Mouse (Mus musculus) layer of hippocampus, adult 2 months (tissue): ENCODE results near the gene Rb1. TPM values are rescaled to one million over a fixed set of nuclear protein-coding genes. Genes with fewer than 3 reads are reported as not detected.

Experiments used
- DNase-seq, 2 experiments: peaks; one replicate each; pipeline ENCODE4 v3.0.0; 2022; ENCODE audit warnings: low spot score in 2 of 2
- H3K27ac ChIP-seq: fragments of 200-600 bp; 2 replicates; pipeline ENCODE4 v1.8.1; 2022
- H3K4me3 ChIP-seq: fragments of 200-600 bp; 2 replicates; pipeline ENCODE4 v1.8.1; 2022; ENCODE audit warnings: mild to moderate bottlenecking
- CTCF ChIP-seq: fragments of 200-600 bp; conservative IDR thresholded peaks from 2 replicates; pipeline ENCODE4 v1.8.1; 2022; ENCODE audit warnings: antibody characterized with exemption, mild to moderate bottlenecking, moderate library complexity
- total RNA-seq, 2 experiments: library from RNA; stranded (reverse); gene quantifications; 2 replicates each; pipeline ENCODE4 v1.2.3; 2021

Rb1 gene
- total RNA-seq, 2 experiments from 2014 or later, result 32.0 to 40.5 TPM

DNA sequence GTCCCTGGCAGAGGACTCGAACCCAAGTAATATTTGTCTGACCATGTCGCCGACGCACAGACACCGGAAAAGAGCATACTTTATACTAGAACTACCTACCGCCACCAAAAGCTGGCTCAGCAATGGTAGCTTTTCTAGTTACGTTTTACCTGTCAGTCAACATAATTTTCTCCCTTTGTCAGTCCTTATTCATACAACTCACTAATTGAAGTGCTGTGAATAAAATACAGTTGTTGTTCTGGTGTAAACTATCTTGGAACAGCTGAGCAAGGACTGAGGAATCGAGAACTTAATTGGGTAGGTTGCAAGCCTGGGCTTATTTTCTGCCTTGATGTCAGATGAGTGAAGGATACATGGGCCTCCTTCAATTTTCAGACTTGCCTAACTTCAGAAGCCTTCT, 889 bp upstream of the Rb1 start:
- Histone ChIP-seq H3K4me3 (peak overlapping the region; percentile 88), H3K27ac (peak overlapping the region; percentile 95)
- DNase-seq, result no peak
- no peak for TF ChIP-seq CTCF

- TF ChIP-seq CTCF, result no peak
- peak overlapping the region; percentile 95 for H3K27ac ChIP-seq
- peak in 1 of 2 experiments; percentile 35 for DNase-seq
- peak overlapping the region; percentile 88 for H3K4me3 ChIP-seq
Measured at GRCm38 (mm10) chr14:73324634-73325455, 777 bp downstream of the Rb1 start.

DNA sequence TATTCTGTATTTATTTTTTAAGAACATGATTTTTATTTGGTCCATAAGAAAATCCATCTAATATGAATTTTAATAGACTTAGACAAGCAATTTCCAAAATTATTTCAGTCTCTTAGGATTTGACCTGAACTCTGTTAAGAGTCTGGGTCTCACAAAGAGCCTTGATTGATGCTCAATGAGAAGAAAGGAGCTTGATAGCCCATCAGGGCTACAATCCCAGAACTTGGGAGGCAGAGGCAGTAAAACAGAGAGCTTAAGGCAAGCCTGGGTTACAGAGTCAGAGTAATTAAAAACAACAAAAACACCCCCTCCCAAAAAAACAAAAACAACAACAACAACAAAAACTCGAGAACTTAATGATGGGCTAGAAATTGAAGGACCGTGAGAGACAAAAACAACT, 1.7 kb downstream of the Rb1 start:
- Histone ChIP-seq H3K4me3 (peak overlapping the region; percentile 88; the same call in 1 of the 2 replicates), H3K27ac (0 out of 2 replicates have a peak overlapping the region, but pooled peaks have one; percentile 95)
- no peak for TF ChIP-seq CTCF
- no peak for DNase-seq

DNA sequence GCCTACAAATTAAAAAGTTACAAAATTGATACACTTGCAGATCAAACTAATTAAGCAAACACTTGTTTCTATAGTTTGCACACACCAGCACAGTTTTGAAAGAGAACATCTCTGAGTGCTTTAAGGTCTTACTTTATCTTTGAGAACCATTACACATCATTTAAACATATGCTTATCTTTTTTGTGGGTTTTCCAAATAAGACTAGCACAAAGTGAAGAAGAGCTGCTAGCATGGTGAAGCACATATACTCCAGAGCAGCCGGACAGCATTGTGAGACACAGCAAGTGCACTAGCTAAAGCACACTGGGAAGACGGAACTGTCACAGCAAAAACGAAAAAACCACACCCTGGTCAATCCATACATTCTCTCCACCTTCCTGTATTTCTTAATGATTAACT, 3.5 kb downstream of the Rb1 start:
- TF ChIP-seq CTCF, result no peak
- DNase-seq, result no peak
- no peak overlapping the region for H3K4me3 ChIP-seq
- H3K27ac ChIP-seq, result no peak overlapping the region

- DNase-seq, result no peak
- Histone ChIP-seq H3K4me3 (no peak overlapping the region), H3K27ac (no peak overlapping the region)
- no peak for TF ChIP-seq CTCF
Measured at GRCm38 (mm10) chr14:73316933-73317332, 8.7 kb downstream of the Rb1 start.

- no peak overlapping the region for H3K4me3 ChIP-seq
- peak overlapping the region; percentile 20; the same call in 1 of the 2 replicates for H3K27ac ChIP-seq
- TF ChIP-seq CTCF, result no peak
- no peak for DNase-seq
Measured at GRCm38 (mm10) chr14:73313864-73314263, 11.8 kb downstream of the Rb1 start.

DNA sequence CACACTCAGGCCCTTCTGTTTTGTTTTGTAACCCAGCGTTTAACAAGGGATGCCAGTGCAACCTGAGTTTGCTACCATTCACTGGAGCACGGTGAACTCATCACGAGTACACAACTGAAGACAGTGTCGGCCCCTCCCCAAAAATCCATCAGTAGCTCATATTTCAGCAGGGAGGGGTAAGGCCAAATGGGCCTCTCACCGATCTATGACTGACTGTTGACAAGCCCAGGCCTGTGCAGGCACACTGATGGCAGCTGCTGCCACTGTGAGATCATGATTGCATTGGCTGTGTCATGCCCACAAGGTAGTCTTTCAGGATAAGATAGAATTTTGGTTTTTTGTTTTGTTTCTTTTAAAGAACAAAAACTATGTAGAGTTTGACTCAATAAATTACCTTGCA, 12.2 kb downstream of the Rb1 start:
- DNase-seq, result no peak
- H3K27ac ChIP-seq, result peak overlapping the region; percentile 20; the same call in 1 of the 2 replicates
- no peak for TF ChIP-seq CTCF
- no peak overlapping the region for H3K4me3 ChIP-seq

- DNase-seq, result no peak
- Histone ChIP-seq H3K27ac (no peak overlapping the region), H3K4me3 (no peak overlapping the region)
- TF ChIP-seq CTCF, result no peak
Measured at GRCm38 (mm10) chr14:73312909-73313308, 12.7 kb downstream of the Rb1 start.

DNA sequence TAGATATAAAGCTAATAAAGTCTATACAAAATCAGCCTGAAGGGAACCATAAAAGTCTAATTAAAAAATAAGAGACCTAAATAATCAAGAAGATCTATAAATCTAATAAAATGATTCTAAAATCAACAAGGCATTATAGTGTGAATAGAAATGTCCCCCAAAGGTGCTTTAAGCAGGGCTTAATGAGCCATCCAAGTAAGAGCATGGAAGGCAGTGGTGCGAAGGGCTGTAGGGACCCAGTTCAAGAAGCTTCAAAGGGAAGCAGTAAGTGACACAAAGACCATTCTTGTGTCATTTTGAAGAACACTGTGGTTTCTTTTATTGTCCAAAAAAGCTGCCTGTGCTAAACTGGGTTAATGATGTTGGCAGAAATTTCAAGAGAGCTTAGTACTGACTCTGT, 18.1 kb downstream of the Rb1 start:
- TF ChIP-seq CTCF, result no peak

GRCm38 (mm10) chr14:73303193-73303592, 22.4 kb downstream of the Rb1 start:
- DNase-seq, result peak; percentile 46 to 67
- Histone ChIP-seq H3K4me3 (no peak overlapping the region), H3K27ac (no peak overlapping the region)
- peak; percentile 93 for TF ChIP-seq CTCF

More for the DNA sequence above, 18.1 kb downstream of the Rb1 start:
- H3K4me3 ChIP-seq, result no peak overlapping the region
- no peak for DNase-seq
- H3K27ac ChIP-seq, result peak overlapping the region; percentile 20; the same call in 1 of the 2 replicates

DNA sequence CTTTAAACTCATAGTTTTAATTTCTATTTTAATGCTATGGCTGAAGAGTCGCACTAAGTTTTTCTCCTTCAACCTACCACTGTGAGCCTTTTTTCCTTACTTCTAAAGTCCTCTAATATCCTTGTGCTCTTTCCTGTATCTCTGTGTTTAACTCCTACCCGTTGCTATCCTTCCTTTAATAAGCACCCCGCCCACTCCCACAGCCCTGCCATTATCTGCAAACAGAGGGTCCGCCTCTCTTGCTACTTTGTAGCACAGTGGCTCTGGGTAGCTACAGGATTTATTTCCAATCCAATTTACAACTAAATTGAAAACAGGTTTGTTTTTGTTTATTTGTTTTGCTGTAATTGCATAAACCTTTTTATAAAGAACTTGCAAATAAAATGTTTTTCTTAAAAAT, 23.8 kb downstream of the Rb1 start:
- TF ChIP-seq CTCF, result no peak
- no peak for DNase-seq
- no peak overlapping the region for H3K27ac ChIP-seq
- no peak overlapping the region for H3K4me3 ChIP-seq

DNA sequence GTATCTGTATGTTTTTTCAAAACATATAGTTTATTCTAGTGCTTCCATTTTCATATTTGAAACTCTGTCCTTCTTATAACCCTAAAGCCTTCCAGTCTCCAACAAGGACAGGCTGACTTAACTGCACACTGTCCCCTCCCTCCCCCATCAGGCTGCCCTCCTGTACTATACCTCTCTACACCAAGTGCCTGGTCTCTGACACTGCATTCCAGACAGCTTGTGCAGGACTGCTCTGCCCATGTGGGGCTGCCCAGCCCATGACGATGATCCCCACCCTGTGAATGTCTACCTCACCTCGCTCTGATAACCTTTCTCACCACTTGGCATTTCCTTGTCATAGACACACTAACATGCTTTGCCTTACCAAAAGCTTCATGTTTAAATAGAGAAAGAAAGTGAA, 30.1 kb downstream of the Rb1 start:
- no peak for DNase-seq
- TF ChIP-seq CTCF, result no peak
- no peak overlapping the region for H3K4me3 ChIP-seq
- no peak overlapping the region for H3K27ac ChIP-seq

DNA sequence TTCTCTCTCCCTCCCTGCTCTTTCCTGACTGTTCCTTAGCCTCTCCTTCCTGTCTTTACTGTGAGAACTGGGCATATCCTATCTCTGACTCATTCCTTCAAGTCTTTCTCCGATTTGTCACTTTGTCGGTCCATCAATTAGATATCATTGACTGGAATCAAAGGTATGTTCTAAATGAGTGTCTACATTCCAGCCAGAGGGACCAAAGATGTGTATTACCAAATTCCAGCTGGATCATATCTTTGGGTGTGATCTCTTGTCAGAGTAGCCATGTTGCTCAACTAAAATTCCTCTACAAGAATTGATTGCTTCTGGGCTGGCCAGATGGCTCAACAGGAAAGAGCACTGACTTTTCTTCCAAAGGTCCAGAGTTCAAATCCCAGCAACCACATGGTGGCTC, 32.0 kb downstream of the Rb1 start:
- Histone ChIP-seq H3K4me3 (no peak overlapping the region), H3K27ac (no peak overlapping the region)
- no peak for DNase-seq
- no peak for TF ChIP-seq CTCF

GRCm38 (mm10) chr14:73292434-73292833, 33.2 kb downstream of the Rb1 start:
- no peak overlapping the region for H3K27ac ChIP-seq
- no peak for DNase-seq
- TF ChIP-seq CTCF, result no peak
- no peak overlapping the region for H3K4me3 ChIP-seq
